Mouse (Mus musculus) cortical plate, adult 2 months (tissue): ENCODE data around the gene Plekha4. TPM values are rescaled to one million over a fixed set of nuclear protein-coding genes. Genes with fewer than 3 reads are reported as not detected.

Experiments used
- H3K27ac ChIP-seq: fragments of 200-500 bp; 2 replicates; pipeline ENCODE4 v1.5.1; 2012; ENCODE audit warnings: low read length, control low read depth, inconsistent platforms; ENCODE audit not compliant: insufficient read depth
- H3K4me1 ChIP-seq: fragments of 200-500 bp; 2 replicates; pipeline ENCODE4 v1.6.1; 2011; ENCODE audit warnings: low read length; ENCODE audit not compliant: control insufficient read depth, insufficient read depth
- H3K4me3 ChIP-seq: fragments of 200-500 bp; 2 replicates; pipeline ENCODE4 v1.5.1; 2011; ENCODE audit warnings: mild to moderate bottlenecking, low read length, control low read depth; ENCODE audit not compliant: insufficient read depth
- CTCF ChIP-seq: fragments of 200-500 bp; IDR thresholded peaks from 2 replicates; pipeline ENCODE4 v1.5.1; 2011; ENCODE audit warnings: mild to moderate bottlenecking, control low read depth, low read length; ENCODE audit not compliant: insufficient read depth; ENCODE audit errors: extremely low read depth
- POLR2A ChIP-seq: fragments of 200-500 bp; IDR thresholded peaks from 2 replicates; pipeline ENCODE4 v1.6.1; 2011; ENCODE audit warnings: mild to moderate bottlenecking, low read length, control low read depth; ENCODE audit not compliant: insufficient read depth; ENCODE audit errors: extremely low read depth
- polyA plus RNA-seq: library from polyadenylated mRNA; depleted of rRNA; stranded (reverse); fragments of >200 nt; gene quantifications from 2 replicates; pipeline ENCODE4 v1.2.3, GENCODE M21; 2012

The Plekha4 gene
- polyA plus RNA-seq, 1 experiment: 5.1 TPM

- no peak overlapping the region for H3K27ac ChIP-seq
- peak overlapping the region; percentile 52; the same call in 1 of the 2 replicates for H3K4me3 ChIP-seq
- H3K4me1 ChIP-seq: no peaks in the 10 kb centered on the region; the same call in 1 of the 2 replicates
- TF ChIP-seq POLR2A (no peak), CTCF (no peak)
Observed at GRCm38 (mm10) chr7:45487861-45488292, 38.3 kb upstream of the Plekha4 start.

DNA sequence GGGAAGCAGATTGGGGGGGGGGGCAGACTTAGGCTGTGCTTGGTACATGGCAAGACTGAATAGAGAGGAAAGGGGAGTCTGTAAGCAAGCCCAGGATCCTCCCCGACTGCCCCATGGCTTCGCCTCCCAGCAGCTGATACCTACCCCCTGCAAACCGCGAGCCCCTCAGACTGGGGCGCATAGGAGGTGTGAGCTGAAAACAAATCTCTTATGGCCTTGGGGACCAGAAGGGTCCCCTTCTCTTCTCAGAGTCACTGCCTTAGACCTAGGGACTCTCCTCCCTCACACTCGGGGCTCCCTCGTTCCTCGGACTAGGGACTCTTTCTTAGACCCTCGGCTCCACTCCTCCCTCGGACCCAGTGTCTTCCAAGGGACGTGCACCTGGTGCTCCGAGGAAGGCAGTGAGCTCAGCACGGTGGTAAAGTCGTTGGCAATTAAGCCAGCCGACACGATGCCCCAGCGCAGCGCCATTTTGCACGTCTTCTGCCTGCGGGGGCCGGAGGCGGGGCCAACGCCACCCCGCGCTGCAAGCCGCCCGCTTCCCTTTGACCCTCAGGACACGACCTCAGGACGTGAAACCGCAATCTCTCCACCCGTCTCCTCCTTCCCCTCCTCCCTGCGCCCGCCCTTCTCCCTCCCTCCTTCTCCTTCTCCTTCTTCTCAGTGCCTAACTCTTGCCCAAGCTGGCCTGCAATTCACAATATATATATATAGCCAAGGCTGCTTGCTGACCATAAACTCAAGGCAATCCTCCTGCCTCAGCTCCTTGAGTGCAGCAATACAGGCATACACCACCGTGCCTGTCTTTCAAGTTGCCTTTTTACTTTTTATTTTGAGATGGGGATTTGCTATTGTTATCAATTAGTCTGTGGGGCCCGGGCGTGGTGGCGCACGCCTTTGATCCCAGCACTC is 37.6 kb upstream of the Plekha4 start, which contains the start of gene Dhdh:
Dhdh (minus strand) TSS at position 513 of the 912 bp plus-strand sequence.
- Histone ChIP-seq H3K4me3 (peak within 1 kb of the TSS; percentile 52), H3K4me1 (no peaks in the 10 kb centered on the region; the same call in 1 of the 2 replicates), H3K27ac (peak within 1 kb of the TSS; percentile 48)
- TF ChIP-seq POLR2A (peak; percentile 53; the same call in 1 of the 2 replicates), CTCF (no peak)

DNA sequence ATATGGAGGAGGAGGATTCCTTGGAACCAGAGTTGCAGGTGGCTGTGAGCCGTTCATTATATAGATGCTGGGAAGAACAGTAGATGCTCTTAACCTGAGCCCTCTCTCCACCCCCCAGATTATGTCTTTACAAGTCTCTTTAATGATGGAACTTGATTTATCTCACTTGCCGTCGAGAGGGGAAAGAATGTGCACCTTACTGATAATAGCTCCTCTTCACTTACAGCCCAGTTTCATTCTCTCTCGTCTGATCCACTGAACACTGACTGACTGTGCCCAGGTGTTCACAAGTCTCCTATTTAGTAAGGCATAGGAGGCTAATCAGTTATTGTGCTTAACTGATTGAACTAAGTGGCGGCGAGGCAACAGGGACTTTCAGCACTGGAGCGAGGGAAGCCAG is 36.6 kb upstream of the Plekha4 start:
- Histone ChIP-seq H3K4me1 (no peaks in the 10 kb centered on the region; the same call in 1 of the 2 replicates), H3K27ac (no peak overlapping the region), H3K4me3 (no peak overlapping the region)
- no peak for TF ChIP-seq POLR2A
- no peak for TF ChIP-seq CTCF

DNA sequence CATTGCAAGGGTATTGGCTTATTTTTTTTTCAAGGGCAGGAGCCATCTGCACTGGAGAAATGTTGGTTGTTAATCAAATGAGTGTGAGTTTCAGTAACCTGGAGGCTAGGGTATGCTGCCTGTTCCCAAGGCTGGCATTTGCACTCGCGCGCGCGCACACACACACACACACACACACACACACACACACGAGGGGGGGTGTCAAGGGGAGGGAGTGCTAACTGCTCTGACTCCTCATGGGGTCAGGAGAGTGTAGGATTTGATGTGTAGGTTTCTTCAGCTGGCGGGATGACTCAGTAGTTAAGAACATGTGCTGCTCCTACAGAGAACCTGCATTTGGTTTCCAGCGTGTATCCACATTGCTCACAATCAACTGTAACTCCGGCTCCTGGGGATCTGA is 35.3 kb upstream of the Plekha4 start:
- H3K4me1 ChIP-seq: no peaks in the 10 kb centered on the region; the same call in 1 of the 2 replicates
- no peak overlapping the region for H3K27ac ChIP-seq
- TF ChIP-seq CTCF (no peak), POLR2A (no peak)
- no peak overlapping the region for H3K4me3 ChIP-seq

DNA sequence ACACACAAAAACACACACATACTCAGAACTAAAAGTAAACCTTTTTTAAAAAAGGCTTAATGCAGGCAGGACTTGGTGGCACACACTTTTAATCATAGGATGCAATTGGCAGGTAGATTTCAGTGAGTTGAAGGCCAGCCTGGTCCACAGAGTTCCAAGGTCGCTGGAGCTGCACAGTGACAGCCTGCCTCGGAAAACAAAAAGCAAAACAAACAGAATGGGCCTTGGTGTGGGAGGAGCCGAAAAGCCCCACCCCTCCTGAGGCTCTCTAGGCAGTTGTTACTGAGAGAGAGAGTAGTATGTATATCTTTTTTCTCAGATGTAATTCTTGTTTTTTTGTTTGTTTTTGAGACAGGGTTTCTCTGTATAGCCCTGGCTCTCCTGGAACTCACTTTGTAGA is 34.9 kb upstream of the Plekha4 start:
- H3K4me3 ChIP-seq: no peak overlapping the region
- no peak for TF ChIP-seq CTCF
- no peak for TF ChIP-seq POLR2A
- no peaks in the 10 kb centered on the region; the same call in 1 of the 2 replicates for H3K4me1 ChIP-seq
- H3K27ac ChIP-seq: no peak overlapping the region

DNA sequence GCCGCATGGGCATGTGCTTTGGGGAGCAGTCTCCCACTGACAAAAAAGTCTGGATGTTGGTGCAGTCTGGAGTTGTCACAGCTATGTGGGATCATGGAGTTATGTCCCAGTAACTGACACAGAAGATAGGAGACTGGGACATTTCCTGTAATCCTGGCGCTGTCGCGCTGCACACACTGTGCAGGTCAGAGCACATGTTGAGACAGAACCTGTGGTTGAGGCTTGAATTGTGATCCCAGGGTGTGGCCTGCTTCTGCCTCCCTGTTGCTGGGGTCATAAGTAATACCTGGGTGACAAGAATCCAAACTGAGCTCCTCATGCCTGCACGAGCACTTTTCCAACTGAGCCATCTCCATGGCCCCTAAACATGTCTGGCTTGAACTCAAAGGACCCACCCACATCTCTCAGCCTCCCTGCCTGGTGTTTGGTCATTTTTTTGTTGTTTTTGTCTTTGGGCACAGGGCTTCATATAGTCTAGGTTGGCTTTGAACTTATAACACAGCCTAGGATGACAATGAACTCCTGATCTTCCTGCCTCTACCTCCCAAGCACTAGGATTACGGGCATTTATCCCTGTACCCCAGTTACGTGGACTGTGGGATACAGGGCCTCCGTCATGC is 33.8 kb upstream of the Plekha4 start:
- Histone ChIP-seq H3K4me1 (no peaks in the 10 kb centered on the region; the same call in 1 of the 2 replicates), H3K27ac (no peak overlapping the region), H3K4me3 (no peak overlapping the region)
- TF ChIP-seq CTCF (no peak), POLR2A (no peak)

DNA sequence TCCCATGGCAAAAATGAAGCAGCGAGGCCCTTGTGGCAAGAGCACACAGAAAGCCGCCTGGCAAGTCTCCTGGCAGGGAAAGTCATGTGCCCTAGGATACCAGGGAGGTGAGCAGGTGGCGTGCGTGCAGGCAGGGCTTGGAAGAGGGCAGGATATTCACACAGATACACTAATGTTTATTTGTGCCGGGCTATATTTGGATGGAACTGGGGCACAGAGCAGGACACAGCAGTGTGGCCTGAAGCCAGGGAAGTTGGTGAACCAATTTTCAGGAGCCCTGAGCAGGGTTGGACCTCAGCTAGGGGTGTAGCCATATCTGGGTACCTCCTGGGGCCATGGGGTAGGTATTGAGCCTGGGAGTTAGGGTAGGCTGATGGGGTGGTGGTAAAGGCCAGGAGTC is 33.2 kb upstream of the Plekha4 start:
- Histone ChIP-seq H3K4me1 (no peaks in the 10 kb centered on the region; the same call in 1 of the 2 replicates), H3K27ac (no peak overlapping the region), H3K4me3 (no peak overlapping the region)
- TF ChIP-seq POLR2A: no peak
- TF ChIP-seq CTCF: no peak

GRCm38 (mm10) chr7:45494548-45494947 is 31.6 kb upstream of the Plekha4 start:
- TF ChIP-seq CTCF (no peak), POLR2A (no peak)
- Histone ChIP-seq H3K4me3 (no peak overlapping the region), H3K4me1 (no peaks in the 10 kb centered on the region; the same call in 1 of the 2 replicates), H3K27ac (no peak overlapping the region)

DNA sequence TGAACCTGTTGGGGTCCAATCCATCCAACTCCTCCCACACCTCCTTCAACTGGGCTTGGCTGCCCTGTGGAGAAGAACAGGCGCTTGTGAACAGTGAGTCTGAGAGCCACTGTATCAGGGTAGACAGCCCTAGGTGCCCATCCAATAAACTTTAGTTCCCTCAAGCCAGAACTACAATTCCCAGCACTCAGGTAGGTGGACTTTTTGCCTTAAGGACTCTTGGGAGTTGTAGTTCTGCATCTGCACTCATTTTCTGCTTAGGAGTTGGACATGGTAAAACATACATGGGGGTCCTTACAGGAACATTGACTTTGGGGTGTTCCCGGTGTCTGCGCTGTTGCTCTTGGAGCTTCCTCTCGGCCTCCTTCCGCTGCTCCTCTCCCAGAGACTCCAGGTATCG is 27.7 kb upstream of the Plekha4 start:
- H3K27ac ChIP-seq: no peak overlapping the region
- H3K4me3 ChIP-seq: no peak overlapping the region
- no peak for TF ChIP-seq POLR2A
- TF ChIP-seq CTCF: no peak
- no peaks in the 10 kb centered on the region for H3K4me1 ChIP-seq
